Mouse (Mus musculus) cortical plate, adult 2 months (tissue): ENCODE results near the gene Stk38l.

ENCODE experiments used
- CTCF ChIP-seq: fragments of 200-500 bp; IDR thresholded peaks from 2 replicates; pipeline ENCODE4 v1.5.1; 2011; ENCODE audit warnings: mild to moderate bottlenecking, control low read depth, low read length; ENCODE audit not compliant: insufficient read depth; ENCODE audit errors: extremely low read depth
- POLR2A ChIP-seq: fragments of 200-500 bp; IDR thresholded peaks from 2 replicates; pipeline ENCODE4 v1.6.1; 2011; ENCODE audit warnings: mild to moderate bottlenecking, low read length, control low read depth; ENCODE audit not compliant: insufficient read depth; ENCODE audit errors: extremely low read depth

DNA sequence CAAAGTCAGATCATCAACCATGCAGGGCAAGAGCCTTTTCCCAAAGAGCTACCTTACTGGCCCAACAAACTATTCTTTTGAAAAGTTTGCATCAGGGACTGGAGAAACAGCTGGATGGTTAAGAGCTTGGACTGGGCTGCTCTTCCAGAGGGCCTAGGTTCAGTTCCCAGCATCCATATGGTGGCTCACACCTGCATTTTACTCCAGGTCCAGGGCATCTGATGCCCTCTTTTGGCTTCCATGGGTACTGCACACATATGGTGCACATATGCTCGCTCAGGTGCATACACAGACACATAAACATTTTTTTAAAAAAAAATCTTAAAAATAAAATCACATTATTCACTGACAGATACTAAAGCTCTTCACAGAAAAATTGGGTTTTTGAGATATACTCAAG, 19.2 kb upstream of the Stk38l start:
- no peak for TF ChIP-seq CTCF
- no peak for TF ChIP-seq POLR2A
